Mouse (Mus musculus) erythroblast, adult 5-6 weeks (primary cell): ENCODE data around the gene Nabp2. TPM values are rescaled to one million over a fixed set of nuclear protein-coding genes. Genes with fewer than 3 reads are reported as not detected.

ENCODE experiments used
- ATAC-seq: replicated peaks from 2 replicates; pipeline ENCODE4 v1.8.0; 2016; ENCODE audit warnings: moderate number of reproducible peaks, mild to moderate bottlenecking, moderate TSS enrichment, inconsistent platforms; ENCODE audit not compliant: poor library complexity, low FRiP score, severe bottlenecking
- total RNA-seq, 2 experiments: library from RNA; stranded (forward) in 1 of 2; stranded (reverse) in 1 of 2; fragments of 150-400 nt in 1 of 2; fragments of 200-764, 138-1000 nt in 1 of 2; gene quantifications; 2 replicates each; pipeline versions ENCODE4 v1.2.3 to v1.2.4; 2015 to 2017; ENCODE audit warnings: low replicate concordance in 2 of 2

Nabp2 gene
- total RNA-seq, 2 experiments from 2014 or later: 11.1 to 15.2 TPM

DNA sequence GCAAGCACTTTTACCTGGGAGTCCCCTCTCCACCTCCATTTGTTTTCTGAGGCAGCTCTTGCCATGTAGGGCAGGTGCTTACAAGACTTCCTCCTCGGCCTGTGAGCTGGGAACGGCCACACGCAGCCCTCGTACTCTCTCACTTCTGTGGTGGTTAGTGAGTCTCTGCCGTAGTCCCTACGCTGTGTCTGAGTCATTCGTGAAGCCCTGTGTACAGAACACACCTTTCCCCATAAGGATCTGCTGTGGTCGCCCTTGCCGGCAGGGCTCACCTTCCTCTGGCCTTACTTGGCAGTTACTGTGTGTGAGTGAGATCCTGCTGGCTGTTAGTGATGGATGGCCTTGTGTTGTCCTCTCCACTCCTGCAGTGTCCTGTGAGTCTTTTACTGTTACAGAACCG lies 23.4 kb upstream of the Nabp2 start:
- no peak for ATAC-seq

DNA sequence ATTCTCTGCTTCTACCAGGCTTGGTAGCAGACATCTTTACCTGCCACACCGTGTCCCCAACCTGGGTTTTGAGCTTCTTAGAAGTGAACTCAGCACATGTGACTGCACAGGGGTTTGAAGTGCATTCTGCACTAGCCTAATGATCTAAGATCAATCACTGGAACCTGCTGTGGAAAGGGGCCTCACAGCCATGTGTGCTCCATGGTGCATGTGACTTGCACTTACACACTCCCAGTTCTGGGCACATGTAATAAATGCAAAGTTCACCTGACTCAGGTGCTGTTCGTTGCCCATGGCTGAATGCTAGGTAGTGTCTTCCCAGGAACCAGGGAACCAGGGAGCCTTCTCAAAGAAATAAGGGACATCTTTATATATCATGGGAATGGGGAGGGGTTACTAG lies 22.1 kb upstream of the Nabp2 start:
- ATAC-seq: no peak

GRCm38 (mm10) chr10:128429454-128429853 lies 18.2 kb upstream of the Nabp2 start:
- no peak for ATAC-seq

GRCm38 (mm10) chr10:128429052-128429451 lies 17.8 kb upstream of the Nabp2 start:
- no peak for ATAC-seq

GRCm38 (mm10) chr10:128425260-128425659 lies 14.0 kb upstream of the Nabp2 start:
- no peak for ATAC-seq

DNA sequence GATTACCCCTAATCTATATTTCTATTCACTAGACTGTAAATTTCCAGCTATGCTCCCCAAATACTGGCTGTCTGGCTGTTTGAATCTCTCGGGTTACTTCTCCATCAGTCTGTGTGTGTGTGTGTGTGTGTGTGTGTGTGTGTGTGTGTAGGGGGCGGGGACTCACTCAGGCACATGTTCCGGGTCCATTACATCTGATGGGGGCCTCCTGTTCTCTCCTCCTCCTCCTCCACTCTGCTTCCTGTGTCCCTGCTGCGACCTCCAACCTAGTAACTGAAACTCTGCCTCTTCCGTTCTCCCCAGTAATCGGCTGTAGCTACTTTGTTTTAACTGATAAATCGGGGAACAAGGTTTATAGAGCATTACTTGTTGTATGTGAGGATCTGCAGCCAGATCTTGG lies 13.3 kb upstream of the Nabp2 start:
- ATAC-seq: no peak

DNA sequence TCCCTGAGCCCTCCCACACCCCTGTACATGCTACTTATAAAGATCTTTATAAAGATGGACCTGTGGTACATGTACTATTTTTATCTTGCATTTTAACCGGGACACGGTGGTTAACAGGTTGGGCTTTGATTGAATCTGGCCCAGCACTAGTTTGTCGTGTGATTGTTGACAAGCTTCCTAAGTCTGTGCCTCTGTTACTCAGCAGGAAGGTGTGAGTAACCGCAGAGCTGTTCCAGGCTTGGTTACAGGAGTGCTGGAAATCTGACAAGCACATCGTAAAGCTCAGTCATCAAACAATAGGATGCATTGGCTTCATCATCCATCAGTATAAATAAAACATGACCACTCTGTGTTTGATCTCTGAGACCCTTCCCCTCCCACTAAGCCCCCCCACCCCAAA lies 11.1 kb upstream of the Nabp2 start:
- ATAC-seq: no peak

- ATAC-seq: no peak
Observed at GRCm38 (mm10) chr10:128414848-128415247, 3.6 kb upstream of the Nabp2 start.

DNA sequence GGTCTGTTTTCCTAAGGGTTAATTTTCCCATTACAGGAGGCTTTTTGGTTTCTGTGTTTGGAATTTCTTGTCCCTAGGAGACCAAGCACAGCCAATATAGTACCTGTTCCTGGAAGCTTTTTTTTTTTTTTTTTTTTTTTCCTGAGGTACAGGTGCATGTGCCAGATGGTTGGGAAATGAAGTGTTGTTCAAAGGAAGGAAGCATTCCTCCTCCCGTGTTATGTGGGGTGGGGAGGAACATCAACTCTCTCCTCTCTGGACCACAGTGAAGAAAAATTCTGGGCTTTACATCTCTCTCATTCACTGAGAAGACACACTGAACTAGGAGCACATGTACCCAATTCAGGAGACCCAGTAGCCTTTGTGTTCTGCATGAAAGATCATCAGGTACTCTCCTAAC lies 1.8 kb upstream of the Nabp2 start:
- ATAC-seq: no peak

GRCm38 (mm10) chr10:128412558-128412957 lies 1.3 kb upstream of the Nabp2 start:
- ATAC-seq: no peak

GRCm38 (mm10) chr10:128412055-128412381 lies 726 bp upstream of the Nabp2 start:
- ATAC-seq: no peak

DNA sequence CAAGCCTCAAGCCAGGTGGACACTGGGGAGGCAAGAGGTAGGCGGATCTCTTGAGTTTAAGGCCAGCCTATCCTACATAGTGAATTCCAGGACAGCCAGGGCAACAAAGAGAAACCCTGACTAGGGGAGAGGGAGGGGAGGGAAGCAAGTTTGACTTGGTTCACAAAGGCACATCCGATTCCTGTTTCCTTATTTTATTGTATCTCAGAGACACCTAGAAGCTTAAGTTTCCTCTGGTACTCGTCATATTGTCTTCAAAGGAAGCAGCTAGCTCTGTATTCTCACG lies 789 bp downstream of the Nabp2 start:
- no peak for ATAC-seq

GRCm38 (mm10) chr10:128409692-128410559 lies 1.4 kb downstream of the Nabp2 start:
- ATAC-seq: peak; percentile 89

DNA sequence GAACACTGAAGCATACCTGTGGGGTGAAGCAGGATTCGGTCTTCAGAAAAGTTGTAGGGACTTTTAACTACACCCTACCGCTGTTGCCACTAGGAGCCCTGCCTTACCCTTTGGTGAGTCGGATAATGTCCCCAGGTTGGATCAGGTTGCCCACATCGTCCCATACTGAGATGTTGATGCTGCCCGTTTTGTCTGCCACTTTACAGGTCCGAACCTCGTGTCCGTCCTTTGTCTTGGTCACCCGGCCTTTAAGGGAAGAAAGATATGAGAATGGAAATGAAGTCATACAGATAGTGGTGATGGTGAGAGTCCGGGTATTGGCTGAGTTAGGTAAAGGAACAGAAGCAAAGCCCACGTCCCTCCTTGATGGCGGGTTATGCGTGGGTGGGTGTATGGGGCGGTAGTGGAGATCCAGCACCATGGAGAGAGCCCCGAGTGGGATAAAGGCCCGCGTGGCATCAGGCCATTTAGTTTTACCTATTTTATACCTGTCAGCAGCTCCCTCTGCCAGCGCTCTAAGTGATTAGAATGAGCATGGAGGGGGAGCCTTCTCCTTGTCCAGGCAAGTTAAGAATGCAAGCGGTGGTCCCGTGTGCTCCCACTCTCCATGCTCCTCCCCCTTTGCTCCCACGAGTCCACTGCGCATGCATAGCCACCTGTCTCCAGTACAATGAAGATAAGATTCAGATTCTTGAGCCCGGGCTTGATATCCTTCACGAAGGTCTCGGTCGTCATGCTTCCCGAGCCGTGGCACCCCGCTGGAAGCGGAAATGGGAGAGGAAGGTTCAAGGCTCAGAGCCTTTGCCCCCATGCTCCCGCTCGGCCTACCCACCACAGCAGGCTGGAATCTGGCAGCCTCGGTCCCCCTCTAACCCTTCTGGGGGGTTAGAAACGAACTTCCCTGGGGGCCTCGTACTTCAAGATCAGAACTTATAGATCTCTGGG lies 2.4 kb downstream of the Nabp2 start:
- peak; percentile 1; the same call in 1 of the 2 replicates for ATAC-seq

- ATAC-seq: no peak
Observed at GRCm38 (mm10) chr10:128403931-128404330, 7.4 kb downstream of the Nabp2 start.

GRCm38 (mm10) chr10:128401638-128402037 lies 9.7 kb downstream of the Nabp2 start:
- no peak for ATAC-seq

DNA sequence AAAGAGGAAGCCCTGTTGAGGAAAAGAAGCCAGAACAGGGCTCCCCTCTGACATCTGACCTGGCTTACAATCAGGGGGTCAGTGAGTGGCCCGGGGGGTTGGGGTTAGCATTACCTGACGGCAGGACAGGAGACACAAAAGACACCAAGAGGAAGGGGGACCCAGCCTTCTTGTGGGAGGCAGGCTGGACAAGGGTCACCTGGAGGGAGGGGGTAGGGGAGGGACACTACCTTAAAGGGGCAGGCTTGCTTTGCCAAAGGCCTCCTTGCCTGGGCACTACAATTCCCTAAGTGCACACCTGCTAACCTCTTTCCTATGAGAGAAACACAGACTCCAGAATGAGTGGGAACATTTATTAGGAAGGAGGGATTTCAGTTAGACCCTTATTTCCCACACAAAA lies 10.2 kb downstream of the Nabp2 start, which contains the start of gene Slc39a5:
Gene Slc39a5 (minus strand): TSS at position 174 of the 400 bp plus-strand sequence.
- no peak for ATAC-seq

DNA sequence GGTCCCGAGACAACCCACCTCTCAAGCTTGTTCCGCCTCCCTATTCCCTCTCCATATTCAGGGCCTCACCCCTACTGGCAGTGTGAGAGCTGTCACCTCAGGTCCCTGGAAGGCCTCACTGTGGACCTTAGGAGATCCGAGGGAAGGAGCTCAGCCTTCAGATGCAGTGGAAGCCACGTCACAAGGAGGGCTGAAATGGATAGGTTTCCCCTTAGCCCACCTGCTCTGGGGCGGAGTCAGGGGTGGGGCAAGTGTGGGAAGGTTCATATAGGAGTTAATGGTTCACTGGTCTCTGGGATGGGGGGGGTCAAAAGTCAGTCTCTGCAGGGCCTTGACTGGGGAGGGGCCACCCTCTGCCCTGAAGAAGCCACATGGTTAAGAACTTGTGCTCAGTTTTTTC lies 11.0 kb downstream of the Nabp2 start:
- ATAC-seq: no peak

DNA sequence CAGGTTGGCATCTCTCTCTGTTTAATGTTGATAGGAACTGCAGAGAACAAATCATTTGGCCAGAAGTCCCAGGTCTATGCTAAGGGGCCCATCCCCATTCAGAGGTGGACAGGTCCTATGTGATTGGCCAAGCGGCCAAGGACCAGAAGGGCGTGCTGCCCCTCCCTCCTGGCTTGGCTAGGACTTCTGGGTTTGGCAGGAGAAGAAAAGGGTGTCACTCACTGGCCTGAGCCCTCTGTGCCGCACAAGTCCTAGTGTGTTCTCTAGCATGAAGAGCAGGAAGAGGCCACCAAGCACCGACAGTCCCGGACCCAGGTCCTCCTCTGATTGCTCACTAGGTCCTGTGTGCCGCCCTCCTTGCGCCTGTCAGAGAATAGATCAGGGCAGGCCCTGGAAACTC lies 13.8 kb downstream of the Nabp2 start:
- ATAC-seq: no peak

GRCm38 (mm10) chr10:128396716-128397264 lies 14.5 kb downstream of the Nabp2 start:
- 0 out of 2 replicates have a peak, but pooled peaks have one; percentile 17 for ATAC-seq
